Mouse (Mus musculus): Measurements from ENCODE around the gene Cyp2d11.
"Not testable (repeated sequence)": the region's sequence is repeated elsewhere in the genome, so short reads cannot be mapped to it uniquely, and the experiment has no call there.

Gene Cyp2d11

GRCm38 (mm10) chr15:82393922-82394321, at the start of gene Cyp2d11:
Gene Cyp2d11, minus strand, starts transcription at chr15:82394022.
- DNase-seq (ENCODE audit: low read depth, low spot score) = not testable (repeated sequence)

GRCm38 (mm10) chr15:82437975-82438617, 44.3 kb upstream of the Cyp2d11 start:
- no peak for DNase-seq (ENCODE audit: low read depth, low spot score)

- no peak for DNase-seq (ENCODE audit: low read depth, low spot score)
These were observed 41.8 kb upstream of the Cyp2d11 start for GRCm38 (mm10) chr15:82435606-82436005.

GRCm38 (mm10) chr15:82435011-82435410, 41.2 kb upstream of the Cyp2d11 start:
- no peak for DNase-seq (ENCODE audit: low read depth, low spot score)

GRCm38 (mm10) chr15:82434541-82434940, 40.7 kb upstream of the Cyp2d11 start:
- DNase-seq (ENCODE audit: low read depth, low spot score) = no peak

- no peak for DNase-seq (ENCODE audit: low read depth, low spot score)
These were observed 39.8 kb upstream of the Cyp2d11 start for GRCm38 (mm10) chr15:82433621-82434020.

GRCm38 (mm10) chr15:82433137-82433536, 39.3 kb upstream of the Cyp2d11 start, which contains the start of gene Cyp2d9:
Gene Cyp2d9, plus strand, starts transcription at chr15:82433437.
- DNase-seq (ENCODE audit: low read depth, low spot score) = no peak

- no peak for DNase-seq (ENCODE audit: low read depth, low spot score)
These were observed 29.6 kb upstream of the Cyp2d11 start for GRCm38 (mm10) chr15:82423471-82423870.

GRCm38 (mm10) chr15:82422935-82423334, 29.1 kb upstream of the Cyp2d11 start:
- DNase-seq (ENCODE audit: low read depth, low spot score) = no peak

GRCm38 (mm10) chr15:82418616-82419015, 24.8 kb upstream of the Cyp2d11 start:
- DNase-seq (ENCODE audit: low read depth, low spot score) = no peak

GRCm38 (mm10) chr15:82416797-82417789, 23.3 kb upstream of the Cyp2d11 start:
- peak; percentile 34 for DNase-seq (ENCODE audit: low read depth, low spot score)

- DNase-seq (ENCODE audit: low read depth, low spot score) = no peak
These were observed 13.7 kb upstream of the Cyp2d11 start for GRCm38 (mm10) chr15:82407536-82407935.

- no peak for DNase-seq (ENCODE audit: low read depth, low spot score)
These were observed 13.2 kb upstream of the Cyp2d11 start, which contains the start of gene Cyp2d10 for GRCm38 (mm10) chr15:82406981-82407380. Gene Cyp2d10, minus strand, starts transcription at chr15:82407195.

- DNase-seq (ENCODE audit: low read depth, low spot score) = no peak
These were observed 10.3 kb upstream of the Cyp2d11 start for GRCm38 (mm10) chr15:82404163-82404562.

- no peak for DNase-seq (ENCODE audit: low read depth, low spot score)
These were observed 9.8 kb upstream of the Cyp2d11 start for GRCm38 (mm10) chr15:82403606-82404005.

GRCm38 (mm10) chr15:82402741-82403140, 8.9 kb upstream of the Cyp2d11 start:
- DNase-seq (ENCODE audit: low read depth, low spot score) = no peak

- DNase-seq (ENCODE audit: low read depth, low spot score) = no peak
These were observed 8.3 kb upstream of the Cyp2d11 start for GRCm38 (mm10) chr15:82402106-82402505.

GRCm38 (mm10) chr15:82401516-82401915, 7.7 kb upstream of the Cyp2d11 start:
- no peak for DNase-seq (ENCODE audit: low read depth, low spot score)

GRCm38 (mm10) chr15:82395955-82396354, 2.1 kb upstream of the Cyp2d11 start:
- DNase-seq (ENCODE audit: low read depth, low spot score) = not testable (repeated sequence)

- DNase-seq (ENCODE audit: low read depth, low spot score) = not testable (repeated sequence)
These were observed 3.9 kb downstream of the Cyp2d11 start for GRCm38 (mm10) chr15:82389916-82390315.

- DNase-seq (ENCODE audit: low read depth, low spot score) = no peak
These were observed 8.1 kb downstream of the Cyp2d11 start for GRCm38 (mm10) chr15:82385729-82386128.

GRCm38 (mm10) chr15:82382441-82382840, 11.4 kb downstream of the Cyp2d11 start:
- no peak for DNase-seq (ENCODE audit: low read depth, low spot score)

All from WW6 (cell line).